Mouse (Mus musculus): Measurements from ENCODE around the gene Gm43517. TPM values are rescaled to one million over a fixed set of nuclear protein-coding genes. Genes with fewer than 3 reads are reported as not detected.

Gene Gm43517
- polyA plus RNA-seq, 1 experiment from 2014 or later, result not detected

- Histone ChIP-seq H3K9ac (ENCODE audit: low read depth, low read length) (no peak overlapping the region), H3K36me3 (ENCODE audit: control insufficient read depth, insufficient read depth, low read length) (no peaks in the 10 kb centered on the region), H3K4me1 (ENCODE audit: control insufficient read depth, insufficient read depth, low read depth, low read length) (no peaks in the 10 kb centered on the region), H3K27me3 (replicated peaks; ENCODE audit: control insufficient read depth, insufficient read depth, low read length) (peaks cover 48% of the 10 kb centered on the region), H3K9me3 (ENCODE audit: control insufficient read depth, low read length) (no peaks in the 10 kb centered on the region), H3K27ac (ENCODE audit: low read depth, low read length) (no peak overlapping the region), H3K4me2 (ENCODE audit: low read length) (no peak overlapping the region; the same call in 1 of the 2 replicates), H3K4me3 (ENCODE audit: low read length) (no peak overlapping the region)
- WGBS, result 2% methylated on average over 19 of the region's 19 CpGs
- ATAC-seq, result no peak
Measured at GRCm38 (mm10) chr12:49376318-49376992, 8.5 kb upstream of the Gm43517 start.

DNA sequence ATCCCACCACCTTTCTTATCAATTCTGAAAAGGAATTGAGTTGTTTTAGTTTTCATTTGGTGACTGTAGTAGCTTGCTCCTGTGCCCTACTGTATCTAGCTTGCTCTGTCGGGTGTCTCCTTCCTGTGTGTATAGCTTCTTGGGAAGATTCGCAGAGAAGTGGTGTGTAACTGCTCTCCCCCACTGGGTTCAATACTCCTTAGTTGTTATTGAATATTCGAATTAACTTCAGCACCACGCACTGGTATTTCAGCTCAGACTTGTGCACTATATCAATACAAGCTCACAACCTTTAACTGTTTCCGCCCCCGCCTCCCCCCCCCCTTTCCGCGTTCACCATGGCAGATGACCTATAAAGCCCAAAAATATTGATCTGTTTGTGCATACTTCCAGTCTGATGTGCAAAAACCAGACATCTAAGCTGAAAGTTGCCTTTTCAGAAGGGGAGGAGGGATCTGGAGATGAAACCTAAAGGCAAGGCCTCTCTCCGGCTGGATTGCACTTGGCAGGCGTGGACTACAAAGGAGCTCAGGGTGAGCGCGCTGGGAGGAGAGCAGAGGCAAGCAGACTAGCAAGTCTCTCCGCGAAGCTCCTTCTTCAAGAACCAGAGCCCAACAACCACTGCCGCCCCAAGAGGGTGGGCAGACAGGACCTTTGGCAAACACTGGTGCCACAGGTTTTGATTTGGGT lies 7.5 kb upstream of the Gm43517 start:
- H3K4me1 ChIP-seq (ENCODE audit: control insufficient read depth, insufficient read depth, low read depth, low read length), result no peaks in the 10 kb centered on the region
- peaks cover 53% of the 10 kb centered on the region for H3K27me3 ChIP-seq (replicated peaks; ENCODE audit: control insufficient read depth, insufficient read depth, low read length)
- no peak overlapping the region for H3K27ac ChIP-seq (ENCODE audit: low read depth, low read length)
- under 1% methylated on average over 15 of the region's 15 CpGs for WGBS
- H3K36me3 ChIP-seq (ENCODE audit: control insufficient read depth, insufficient read depth, low read length), result no peaks in the 10 kb centered on the region
- H3K4me3 ChIP-seq (ENCODE audit: low read length), result no peak overlapping the region; the same call in 1 of the 2 replicates
- H3K9me3 ChIP-seq (ENCODE audit: control insufficient read depth, low read length), result no peaks in the 10 kb centered on the region
- H3K4me2 ChIP-seq (ENCODE audit: low read length), result no peak overlapping the region
- H3K9ac ChIP-seq (ENCODE audit: low read depth, low read length), result no peak overlapping the region; the same call in 1 of the 2 replicates
- ATAC-seq, result no peak

DNA sequence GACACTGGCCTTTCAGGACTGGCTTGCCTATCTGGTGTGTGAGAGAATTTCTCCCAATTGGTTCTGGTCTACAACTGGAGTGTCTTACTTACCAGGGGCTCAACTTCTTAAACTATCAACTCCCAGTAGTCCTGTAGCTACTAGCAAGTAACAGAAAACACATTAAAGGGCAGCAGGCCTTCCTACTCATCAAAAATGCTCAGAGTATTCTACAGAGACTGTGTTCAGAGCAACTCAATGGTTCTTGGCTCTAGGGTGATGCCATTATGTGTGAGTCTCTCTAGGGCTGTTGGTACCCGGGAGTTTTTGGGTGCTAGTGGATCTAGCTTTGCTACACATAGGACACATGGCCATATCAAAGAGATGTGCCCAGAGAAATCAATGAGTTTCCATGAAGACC lies 6.1 kb upstream of the Gm43517 start:
- Histone ChIP-seq H3K4me2 (ENCODE audit: low read length) (no peak overlapping the region), H3K36me3 (ENCODE audit: control insufficient read depth, insufficient read depth, low read length) (no peaks in the 10 kb centered on the region), H3K4me3 (ENCODE audit: low read length) (no peak overlapping the region), H3K9me3 (ENCODE audit: control insufficient read depth, low read length) (no peaks in the 10 kb centered on the region), H3K27ac (ENCODE audit: low read depth, low read length) (no peak overlapping the region), H3K27me3 (replicated peaks; ENCODE audit: control insufficient read depth, insufficient read depth, low read length) (peaks cover 50% of the 10 kb centered on the region), H3K9ac (ENCODE audit: low read depth, low read length) (no peak overlapping the region), H3K4me1 (ENCODE audit: control insufficient read depth, insufficient read depth, low read depth, low read length) (no peaks in the 10 kb centered on the region)
- ATAC-seq, result no peak
- WGBS, result 0% methylated on average over 1 of the region's 1 CpGs

GRCm38 (mm10) chr12:49379446-49379845 lies 5.5 kb upstream of the Gm43517 start:
- H3K9ac ChIP-seq (ENCODE audit: low read depth, low read length), result no peak overlapping the region
- H3K27me3 ChIP-seq (replicated peaks; ENCODE audit: control insufficient read depth, insufficient read depth, low read length), result peaks cover 51% of the 10 kb centered on the region
- no peaks in the 10 kb centered on the region; the same call in 1 of the 2 replicates for H3K4me1 ChIP-seq (ENCODE audit: control insufficient read depth, insufficient read depth, low read depth, low read length)
- H3K4me3 ChIP-seq (ENCODE audit: low read length), result no peak overlapping the region
- no peak for ATAC-seq
- no peak overlapping the region for H3K27ac ChIP-seq (ENCODE audit: low read depth, low read length)
- no peaks in the 10 kb centered on the region for H3K9me3 ChIP-seq (ENCODE audit: control insufficient read depth, low read length)
- 4% methylated on average over 11 of the region's 11 CpGs for WGBS
- H3K4me2 ChIP-seq (ENCODE audit: low read length), result no peak overlapping the region
- no peaks in the 10 kb centered on the region for H3K36me3 ChIP-seq (ENCODE audit: control insufficient read depth, insufficient read depth, low read length)

GRCm38 (mm10) chr12:49380442-49380841 lies 4.5 kb upstream of the Gm43517 start:
- no peak overlapping the region for H3K4me3 ChIP-seq (ENCODE audit: low read length)
- H3K9me3 ChIP-seq (ENCODE audit: control insufficient read depth, low read length), result peaks cover 5% of the 10 kb centered on the region
- no peak overlapping the region for H3K9ac ChIP-seq (ENCODE audit: low read depth, low read length)
- WGBS, result 0% methylated on average over 4 of the region's 4 CpGs
- ATAC-seq, result no peak
- no peak overlapping the region for H3K27ac ChIP-seq (ENCODE audit: low read depth, low read length)
- H3K4me1 ChIP-seq (ENCODE audit: control insufficient read depth, insufficient read depth, low read depth, low read length), result no peaks in the 10 kb centered on the region; the same call in 1 of the 2 replicates
- no peaks in the 10 kb centered on the region for H3K36me3 ChIP-seq (ENCODE audit: control insufficient read depth, insufficient read depth, low read length)
- H3K4me2 ChIP-seq (ENCODE audit: low read length), result no peak overlapping the region
- peaks cover 59% of the 10 kb centered on the region for H3K27me3 ChIP-seq (replicated peaks; ENCODE audit: control insufficient read depth, insufficient read depth, low read length)

GRCm38 (mm10) chr12:49381031-49381525 lies 3.9 kb upstream of the Gm43517 start:
- Histone ChIP-seq H3K4me3 (ENCODE audit: low read length) (no peak overlapping the region), H3K27ac (ENCODE audit: low read depth, low read length) (no peak overlapping the region), H3K27me3 (replicated peaks; ENCODE audit: control insufficient read depth, insufficient read depth, low read length) (peaks cover 59% of the 10 kb centered on the region), H3K4me2 (ENCODE audit: low read length) (no peak overlapping the region), H3K4me1 (ENCODE audit: control insufficient read depth, insufficient read depth, low read depth, low read length) (no peaks in the 10 kb centered on the region; the same call in 1 of the 2 replicates), H3K36me3 (ENCODE audit: control insufficient read depth, insufficient read depth, low read length) (no peaks in the 10 kb centered on the region), H3K9ac (ENCODE audit: low read depth, low read length) (no peak overlapping the region), H3K9me3 (ENCODE audit: control insufficient read depth, low read length) (peaks cover 6% of the 10 kb centered on the region)
- no peak for ATAC-seq
- WGBS, result 3% methylated on average over 4 of the region's 4 CpGs

- ATAC-seq, result no peak
- Histone ChIP-seq H3K9ac (ENCODE audit: low read depth, low read length) (no peak overlapping the region), H3K36me3 (ENCODE audit: control insufficient read depth, insufficient read depth, low read length) (no peaks in the 10 kb centered on the region), H3K4me3 (ENCODE audit: low read length) (no peak overlapping the region; the same call in 1 of the 2 replicates), H3K27ac (ENCODE audit: low read depth, low read length) (no peak overlapping the region; the same call in 1 of the 2 replicates), H3K4me2 (ENCODE audit: low read length) (no peak overlapping the region), H3K27me3 (replicated peaks; ENCODE audit: control insufficient read depth, insufficient read depth, low read length) (peaks cover 57% of the 10 kb centered on the region), H3K9me3 (ENCODE audit: control insufficient read depth, low read length) (peaks cover 6% of the 10 kb centered on the region), H3K4me1 (ENCODE audit: control insufficient read depth, insufficient read depth, low read depth, low read length) (no peaks in the 10 kb centered on the region; the same call in 1 of the 2 replicates)
- 2% methylated on average over 19 of the region's 19 CpGs for WGBS
Measured at GRCm38 (mm10) chr12:49381721-49382365, 3.1 kb upstream of the Gm43517 start.

DNA sequence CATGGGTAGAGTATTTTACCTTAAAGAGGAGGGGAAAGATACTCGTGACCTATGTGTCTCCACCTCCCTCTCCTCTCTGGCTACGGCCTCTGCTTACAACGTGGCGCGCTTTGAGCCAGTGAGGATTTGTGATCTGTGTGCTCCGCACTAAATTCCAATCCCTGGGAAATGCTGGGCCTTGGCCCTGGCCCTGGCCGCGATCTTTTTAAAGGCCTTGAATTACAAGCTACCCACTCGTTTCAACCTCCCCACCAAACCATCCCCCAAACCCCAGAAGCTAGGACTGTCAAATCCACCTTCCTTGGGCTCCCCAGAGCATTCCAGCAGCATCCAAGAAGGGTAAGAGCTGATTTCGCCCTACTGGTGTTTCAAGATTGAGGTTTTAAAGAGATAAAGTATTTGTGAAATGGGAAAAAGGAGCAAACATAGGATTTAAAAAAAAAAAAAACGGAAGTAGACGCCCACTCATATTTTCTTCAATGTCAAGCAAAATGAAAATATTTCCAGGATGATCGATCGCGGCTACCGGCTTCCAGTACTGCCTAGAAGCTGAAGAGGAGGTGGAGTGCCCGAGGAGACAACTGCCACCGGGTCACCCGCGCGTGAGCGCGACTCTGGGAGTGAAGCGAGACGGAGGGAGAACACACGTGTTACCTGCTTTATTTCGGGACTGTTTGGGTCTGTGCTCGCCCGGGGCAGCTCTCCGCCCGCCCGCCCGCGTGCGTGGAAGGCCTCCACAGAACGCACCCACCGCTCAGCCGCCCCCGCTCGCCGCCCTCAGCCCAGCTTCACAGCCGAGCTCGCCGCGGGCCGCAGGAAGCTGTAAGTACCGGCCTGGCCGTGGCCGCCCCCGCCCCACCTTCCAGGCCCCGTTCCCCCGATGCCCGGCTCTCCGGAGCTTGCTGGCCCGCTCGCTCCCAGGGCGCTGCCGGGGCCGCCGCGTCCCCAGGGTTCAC lies 2.1 kb upstream of the Gm43517 start, which contains the start of gene Foxg1:
Gene Foxg1 (plus strand): TSS at position 96 of the 956 bp plus-strand sequence.
- H3K4me2 ChIP-seq (ENCODE audit: low read length), result peak within 1 kb of the TSS; percentile 35
- H3K4me1 ChIP-seq (ENCODE audit: control insufficient read depth, insufficient read depth, low read depth, low read length), result no peaks in the 10 kb centered on the region; the same call in 1 of the 2 replicates
- no peak within 1 kb of the TSS; the same call in 1 of the 2 replicates for H3K27ac ChIP-seq (ENCODE audit: low read depth, low read length)
- peaks cover 6% of the 10 kb centered on the region for H3K9me3 ChIP-seq (ENCODE audit: control insufficient read depth, low read length)
- peak within 1 kb of the TSS; percentile 22; the same call in 1 of the 2 replicates for H3K9ac ChIP-seq (ENCODE audit: low read depth, low read length)
- peak within 1 kb of the TSS; percentile 26 for H3K4me3 ChIP-seq (ENCODE audit: low read length)
- no peaks in the 10 kb centered on the region for H3K36me3 ChIP-seq (ENCODE audit: control insufficient read depth, insufficient read depth, low read length)
- peak; percentile 14; the same call in 1 of the 2 replicates for ATAC-seq
- peaks cover 50% of the 10 kb centered on the region for H3K27me3 ChIP-seq (replicated peaks; ENCODE audit: control insufficient read depth, insufficient read depth, low read length)
- under 1% methylated on average over 49 of the region's 61 CpGs for WGBS

Measured in hindbrain, embryonic 16.5 days (tissue).